Mouse (Mus musculus) intestine, embryonic 14.5 days (tissue): ENCODE data around the gene Slc36a1. TPM values are rescaled to one million over a fixed set of nuclear protein-coding genes. Genes with fewer than 3 reads are reported as not detected.

ENCODE experiments used
- ATAC-seq: fragments of 200-750 bp; cut with Nextera tagmentation; replicated peaks from 2 replicates; pipeline ENCODE4 v1.8.0; 2017; ENCODE audit warnings: low read depth, moderate number of reproducible peaks, moderate TSS enrichment, moderate library complexity; ENCODE audit not compliant: low FRiP score, low TSS enrichment
- DNase-seq: peaks from one replicate; pipeline ENCODE4 v3.0.0-alpha.2; 2018; ENCODE audit warnings: low spot score
- H3K27ac ChIP-seq: fragments of 300-500 bp; sonication (generic); 2 replicates; pipeline ENCODE4 v1.5.1; 2014; ENCODE audit warnings: low read depth, mild to moderate bottlenecking, control low read depth
- H3K27me3 ChIP-seq: fragments of 300-500 bp; sonication (generic); replicated peaks from 2 replicates; pipeline ENCODE4 v1.6.1; 2014; ENCODE audit warnings: low read length, control low read depth; ENCODE audit not compliant: control insufficient read depth, insufficient read depth
- H3K36me3 ChIP-seq: fragments of 300-500 bp; sonication (generic); 2 replicates; pipeline ENCODE4 v1.6.1; 2014; ENCODE audit warnings: low read length, control low read depth; ENCODE audit not compliant: control insufficient read depth, insufficient read depth
- H3K4me1 ChIP-seq: fragments of 300-500 bp; sonication (generic); replicated peaks from 2 replicates; pipeline ENCODE4 v1.6.1; 2014; ENCODE audit warnings: low read length, control low read depth, mixed read lengths; ENCODE audit not compliant: control insufficient read depth, insufficient read depth
- H3K4me2 ChIP-seq: fragments of 300-500 bp; sonication (generic); 2 replicates; pipeline ENCODE4 v1.6.1; 2014; ENCODE audit warnings: low read length
- H3K4me3 ChIP-seq: fragments of 300-500 bp; sonication (generic); 2 replicates; pipeline ENCODE4 v1.5.1; 2014; ENCODE audit warnings: low read depth, low read length, control low read depth, mixed read lengths
- H3K9ac ChIP-seq: fragments of 300-500 bp; sonication (generic); 2 replicates; pipeline ENCODE4 v1.6.1; 2014; ENCODE audit warnings: mild to moderate bottlenecking, low read length
- H3K9me3 ChIP-seq: fragments of 300-500 bp; sonication (generic); 2 replicates; pipeline ENCODE4 v1.6.1; 2016; ENCODE audit warnings: low read length, control low read depth; ENCODE audit not compliant: control insufficient read depth
- WGBS: fragments of 180-500 bp; shearing (Covaris S2); extraction: QIAGEN DNeasy Blood & Tissue Kit; methylation state at CpG from one replicate; pipeline ENCODE4 v1.1.7; 2014; 5-methylcytosine and 5-hydroxymethylcytosine counted together
- polyA plus RNA-seq: library from polyadenylated mRNA; unstranded; fragments of >200 nt; fragmentation: Nextera tagmentation; extraction: Ambion mirVana; gene quantifications from 2 replicates; pipeline ENCODE4 v1.2.1, GENCODE M21; 2014

The Slc36a1 gene
- polyA plus RNA-seq, 1 experiment from 2014 or later = 2.9 TPM

GRCm38 (mm10) chr11:55170501-55170900, 33.6 kb upstream of the Slc36a1 start:
- no peak overlapping the region for H3K27ac ChIP-seq
- 77% methylated on average over 4 of the region's 4 CpGs for WGBS
- H3K4me2 ChIP-seq = no peak overlapping the region
- no peaks in the 10 kb centered on the region for H3K9me3 ChIP-seq
- ATAC-seq (no peak), DNase-seq (no peak)
- no peaks in the 10 kb centered on the region for H3K27me3 ChIP-seq
- H3K36me3 ChIP-seq = no peaks in the 10 kb centered on the region
- H3K9ac ChIP-seq = no peak overlapping the region
- no peak overlapping the region for H3K4me3 ChIP-seq
- H3K4me1 ChIP-seq = no peaks in the 10 kb centered on the region

- ATAC-seq = no peak
- Histone ChIP-seq H3K4me1 (no peaks in the 10 kb centered on the region), H3K9ac (no peak overlapping the region), H3K9me3 (no peaks in the 10 kb centered on the region), H3K27ac (no peak overlapping the region), H3K4me3 (no peak overlapping the region), H3K27me3 (no peaks in the 10 kb centered on the region), H3K36me3 (no peaks in the 10 kb centered on the region), H3K4me2 (no peak overlapping the region)
- DNase-seq = no peak
- 82% methylated on average over 4 of the region's 4 CpGs for WGBS
Observed at GRCm38 (mm10) chr11:55178830-55179229, 25.3 kb upstream of the Slc36a1 start.

GRCm38 (mm10) chr11:55179856-55180255, 24.3 kb upstream of the Slc36a1 start:
- H3K9me3 ChIP-seq = no peaks in the 10 kb centered on the region
- H3K27ac ChIP-seq = no peak overlapping the region
- H3K27me3 ChIP-seq = no peaks in the 10 kb centered on the region
- H3K36me3 ChIP-seq = no peaks in the 10 kb centered on the region
- no peak for DNase-seq
- H3K4me3 ChIP-seq = no peak overlapping the region
- no peaks in the 10 kb centered on the region for H3K4me1 ChIP-seq
- H3K4me2 ChIP-seq = no peak overlapping the region
- WGBS = 85% methylated on average over 3 of the region's 3 CpGs
- H3K9ac ChIP-seq = no peak overlapping the region
- ATAC-seq = no peak

GRCm38 (mm10) chr11:55183124-55183523, 21.0 kb upstream of the Slc36a1 start:
- no peak overlapping the region for H3K9ac ChIP-seq
- H3K27me3 ChIP-seq = no peaks in the 10 kb centered on the region
- H3K4me2 ChIP-seq = no peak overlapping the region
- 46% methylated on average over 7 of the region's 7 CpGs for WGBS
- no peak overlapping the region for H3K27ac ChIP-seq
- ATAC-seq = no peak
- H3K9me3 ChIP-seq = no peaks in the 10 kb centered on the region
- no peak for DNase-seq
- H3K36me3 ChIP-seq = no peaks in the 10 kb centered on the region
- H3K4me3 ChIP-seq = no peak overlapping the region
- no peaks in the 10 kb centered on the region for H3K4me1 ChIP-seq

GRCm38 (mm10) chr11:55184246-55184645, 19.9 kb upstream of the Slc36a1 start:
- H3K27me3 ChIP-seq = no peaks in the 10 kb centered on the region
- H3K4me3 ChIP-seq = no peak overlapping the region
- no peaks in the 10 kb centered on the region for H3K4me1 ChIP-seq
- H3K27ac ChIP-seq = no peak overlapping the region
- no peaks in the 10 kb centered on the region for H3K9me3 ChIP-seq
- no peaks in the 10 kb centered on the region for H3K36me3 ChIP-seq
- DNase-seq (no peak), ATAC-seq (no peak)
- 86% methylated on average over 5 of the region's 5 CpGs for WGBS
- no peak overlapping the region for H3K4me2 ChIP-seq
- no peak overlapping the region for H3K9ac ChIP-seq

- H3K27me3 ChIP-seq = no peaks in the 10 kb centered on the region
- ATAC-seq (no peak), DNase-seq (no peak)
- H3K4me2 ChIP-seq = no peak within 1 kb of the TSS
- 29% methylated on average over 10 of the region's 10 CpGs for WGBS
- H3K9ac ChIP-seq = no peak within 1 kb of the TSS
- H3K27ac ChIP-seq = no peak within 1 kb of the TSS
- no peaks in the 10 kb centered on the region for H3K9me3 ChIP-seq
- no peak within 1 kb of the TSS for H3K4me3 ChIP-seq
- no peaks in the 10 kb centered on the region for H3K36me3 ChIP-seq
- H3K4me1 ChIP-seq = no peaks in the 10 kb centered on the region
Observed at GRCm38 (mm10) chr11:55184733-55185291, 19.3 kb upstream of the Slc36a1 start, which contains the start of gene Slc36a2. Gene Slc36a2, minus strand, starts transcription at chr11:55185077.

GRCm38 (mm10) chr11:55187292-55187691, 16.9 kb upstream of the Slc36a1 start:
- no peak for ATAC-seq
- Histone ChIP-seq H3K4me2 (no peak overlapping the region), H3K9me3 (no peaks in the 10 kb centered on the region), H3K27me3 (no peaks in the 10 kb centered on the region), H3K27ac (no peak overlapping the region), H3K4me3 (no peak overlapping the region), H3K4me1 (no peaks in the 10 kb centered on the region), H3K9ac (no peak overlapping the region), H3K36me3 (no peaks in the 10 kb centered on the region)
- 74% methylated on average over 4 of the region's 4 CpGs for WGBS
- DNase-seq = no peak

- Histone ChIP-seq H3K9ac (no peak overlapping the region), H3K27me3 (no peaks in the 10 kb centered on the region), H3K9me3 (no peaks in the 10 kb centered on the region), H3K4me2 (no peak overlapping the region), H3K27ac (no peak overlapping the region), H3K4me3 (no peak overlapping the region), H3K36me3 (no peaks in the 10 kb centered on the region), H3K4me1 (no peaks in the 10 kb centered on the region)
- DNase-seq (no peak), ATAC-seq (no peak)
- 87% methylated on average over 6 of the region's 6 CpGs for WGBS
Observed at GRCm38 (mm10) chr11:55187777-55188176, 16.4 kb upstream of the Slc36a1 start.

GRCm38 (mm10) chr11:55190216-55190615, 13.9 kb upstream of the Slc36a1 start:
- Histone ChIP-seq H3K27me3 (no peaks in the 10 kb centered on the region), H3K27ac (no peak overlapping the region), H3K9ac (no peak overlapping the region), H3K4me3 (no peak overlapping the region), H3K36me3 (no peaks in the 10 kb centered on the region), H3K9me3 (no peaks in the 10 kb centered on the region), H3K4me2 (no peak overlapping the region), H3K4me1 (no peaks in the 10 kb centered on the region)
- ATAC-seq (no peak), DNase-seq (no peak)
- 80% methylated on average over 3 of the region's 3 CpGs for WGBS
